Mouse (Mus musculus) gastrocnemius, postnatal 4 days (tissue): ENCODE data around the gene Ap2a1. TPM values are rescaled to one million over a fixed set of nuclear protein-coding genes. Genes with fewer than 3 reads are reported as not detected.
"Not testable (repeated sequence)": the region's sequence is repeated elsewhere in the genome, so short reads cannot be mapped to it uniquely, and the experiment has no call there.

Source experiments
- DNase-seq, 2 experiments: peaks; one replicate each; pipeline ENCODE4 v3.0.0; 2021 to 2022; ENCODE audit warnings: low spot score in 2 of 2, mixed read lengths in 2 of 2
- total RNA-seq, 2 experiments: library from RNA; stranded (reverse); gene quantifications; 2 replicates each; pipeline ENCODE4 v1.2.3; 2021

Ap2a1 gene
- total RNA-seq, 2 experiments from 2014 or later = 84.8 to 88.9 TPM

- DNase-seq = no peak
Observed at GRCm38 (mm10) chr7:44896499-44896898, 32.8 kb downstream of the Ap2a1 start.

- DNase-seq = peak; percentile 73 to 90
Observed at GRCm38 (mm10) chr7:44895593-44896434, 33.5 kb downstream of the Ap2a1 start, which contains the start of gene Fuz. Fuz (plus strand) TSS chr7:44896079.

- DNase-seq = no peak
Observed at GRCm38 (mm10) chr7:44895206-44895592, 34.1 kb downstream of the Ap2a1 start.

- no peak for DNase-seq
Observed at GRCm38 (mm10) chr7:44894175-44894574, 35.1 kb downstream of the Ap2a1 start.

- no peak for DNase-seq
Observed at GRCm38 (mm10) chr7:44893197-44893596, 36.1 kb downstream of the Ap2a1 start.

- peak; percentile 80 to 90 for DNase-seq
Observed at GRCm38 (mm10) chr7:44892276-44892921, 36.9 kb downstream of the Ap2a1 start, which contains the start of gene Med25. Med25 (minus strand) TSS chr7:44892712.

GRCm38 (mm10) chr7:44891611-44892010, 37.7 kb downstream of the Ap2a1 start:
- no peak for DNase-seq

GRCm38 (mm10) chr7:44890737-44891136, 38.6 kb downstream of the Ap2a1 start:
- DNase-seq = no peak

- DNase-seq = no peak
Observed at GRCm38 (mm10) chr7:44890180-44890579, 39.1 kb downstream of the Ap2a1 start.

GRCm38 (mm10) chr7:44888256-44889105, 40.8 kb downstream of the Ap2a1 start:
- no peak for DNase-seq

- DNase-seq = no peak
Observed at GRCm38 (mm10) chr7:44886964-44887363, 42.3 kb downstream of the Ap2a1 start.

- no peak for DNase-seq
Observed at GRCm38 (mm10) chr7:44884637-44885036, 44.7 kb downstream of the Ap2a1 start.

GRCm38 (mm10) chr7:44883036-44883435, 46.3 kb downstream of the Ap2a1 start:
- DNase-seq = no peak

- no peak for DNase-seq
Observed at GRCm38 (mm10) chr7:44877833-44878232, 51.5 kb downstream of the Ap2a1 start.

GRCm38 (mm10) chr7:44871774-44872173, 57.5 kb downstream of the Ap2a1 start:
- DNase-seq = not testable (repeated sequence)

GRCm38 (mm10) chr7:44871181-44871580, 58.1 kb downstream of the Ap2a1 start:
- DNase-seq = no peak

- DNase-seq = no peak
Observed at GRCm38 (mm10) chr7:44870614-44871013, 58.7 kb downstream of the Ap2a1 start.

- DNase-seq = peak; percentile 82 to 91
Observed at GRCm38 (mm10) chr7:44869697-44870528, 59.4 kb downstream of the Ap2a1 start, which contains the start of gene Ptov1. Ptov1 (minus strand) TSS chr7:44869788.

- peak; percentile 70 to 79 for DNase-seq
Observed at GRCm38 (mm10) chr7:44868919-44869696, 60.2 kb downstream of the Ap2a1 start.

- no peak for DNase-seq
Observed at GRCm38 (mm10) chr7:44868465-44868864, 60.8 kb downstream of the Ap2a1 start.
